Comparison of ENCODE assay signal across 8 mouse cellular contexts in the genomic region with DNA sequence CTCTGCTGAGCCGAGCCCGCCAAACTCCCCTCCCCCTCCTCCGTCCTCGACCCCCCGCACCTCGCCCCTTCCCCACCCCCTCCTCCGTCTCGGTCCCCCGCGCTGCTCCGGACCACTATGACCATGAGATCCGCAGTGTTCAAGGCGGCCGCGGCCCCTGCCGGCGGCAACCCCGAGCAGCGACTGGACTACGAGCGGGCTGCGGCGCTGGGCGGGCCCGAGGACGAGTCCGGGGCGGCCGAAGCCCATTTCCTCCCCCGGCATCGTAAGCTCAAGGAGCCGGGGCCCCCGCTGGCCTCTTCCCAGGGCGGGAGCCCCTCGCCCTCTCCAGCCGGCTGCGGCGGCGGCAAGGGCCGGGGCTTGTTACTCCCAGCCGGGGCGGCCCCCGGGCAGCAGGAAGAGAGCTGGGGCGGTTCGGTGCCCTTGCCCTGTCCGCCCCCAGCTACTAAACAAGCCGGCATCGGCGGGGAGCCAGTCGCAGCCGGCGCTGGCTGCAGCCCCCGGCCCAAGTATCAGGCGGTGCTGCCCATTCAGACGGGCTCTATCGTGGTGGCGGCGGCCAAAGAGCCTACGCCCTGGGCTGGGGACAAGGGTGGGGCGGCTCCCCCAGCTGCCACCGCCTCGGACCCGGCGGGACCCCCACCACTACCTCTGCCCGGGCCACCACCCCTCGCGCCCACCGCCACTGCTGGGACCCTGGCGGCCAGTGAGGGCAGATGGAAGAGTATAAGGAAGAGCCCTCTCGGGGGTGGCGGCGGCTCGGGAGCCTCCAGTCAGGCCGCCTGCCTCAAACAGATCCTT. TPM values are rescaled to one million over a fixed set of nuclear protein-coding genes. Genes with fewer than 3 reads are reported as not detected.
DNase-seq lines count a peak whose midpoint lies in the region; ATAC-seq and TF ChIP-seq lines count a peak whose summit lies in the region.

No protein-coding gene starts in this region.

- under 1% methylated on average over 67 of the region's 74 CpGs for WGBS in spleen, adult 2 months

- peaks cover 45% of the 10 kb centered on the region for H3K79me2 ChIP-seq in MEL (ENCODE audit: control insufficient read depth, insufficient read depth, low read length, poor library complexity)

- no peak for TF ChIP-seq CTCF in MEL (IDR thresholded peaks at IDR 0.05 in 2 of 3, conservative IDR thresholded peaks at IDR 0.05 in 1 of 3; ENCODE audit: control insufficient read depth in 1 of 3, insufficient read depth in 1 of 3, low read depth in 2 of 3, low read length in 3 of 3, poor library complexity in 1 of 3, severe bottlenecking in 1 of 3)
- TF ChIP-seq CTCF in spleen, adult 2 months (IDR thresholded peaks at IDR 0.05; ENCODE audit: extremely low read depth, insufficient read depth, insufficient read length, insufficient replicate concordance): no peak

- peaks cover 12 to 33% of the 10 kb centered on the region in 2 experiments for H3K4me1 ChIP-seq in MEL (ENCODE audit: control insufficient read depth in 1 of 2, insufficient read depth in 2 of 2, low read length in 2 of 2)
- peaks cover 8% of the 10 kb centered on the region for H3K4me1 ChIP-seq in spleen, adult 2 months (ENCODE audit: control insufficient read depth, insufficient read depth, insufficient read length)

- DNase-seq in A20 (ENCODE audit: low read depth, low spot score): peak; percentile 68
- peak; percentile 66 for DNase-seq in MEL (ENCODE audit: low read depth, low spot score)
- peak; percentile 54 to 65 for DNase-seq in heart, adult 9 months (ENCODE audit: low spot score in 2 of 2)
- peak; percentile 50 for DNase-seq in kidney, adult 9 months
- peak; percentile 50 for DNase-seq in lung, postnatal 36 days
- DNase-seq in spleen, adult 2 months (ENCODE audit: low read depth in 1 of 2, low spot score in 2 of 2): peak in 1 of 2 experiments; percentile 53
- no peak for DNase-seq in right cerebral cortex, postnatal 10 days (ENCODE audit: low spot score in 2 of 2)

- TF ChIP-seq EP300 in MEL (IDR thresholded peaks at IDR 0.05; ENCODE audit: low read depth in 1 of 2, low read length in 2 of 2): no peak

- no peaks in the 10 kb centered on the region for H3K27me3 ChIP-seq in MEL (ENCODE audit: control insufficient read depth in 1 of 2, insufficient read depth in 2 of 2, low read length in 2 of 2)
- H3K27me3 ChIP-seq in spleen, adult 2 months (ENCODE audit: control insufficient read depth, insufficient read depth, low read length): no peaks in the 10 kb centered on the region

- peak in 1 of 2 experiments; percentile 39; a peak in 2 of 4 replicates for TF ChIP-seq POLR2A in MEL (IDR thresholded peaks at IDR 0.05; ENCODE audit: control insufficient read depth in 1 of 2, insufficient read depth in 1 of 2, low read depth in 1 of 2, low read length in 2 of 2, poor library complexity in 1 of 2)
- no peak; the same call in 1 of the 2 replicates for TF ChIP-seq POLR2A in spleen, adult 2 months (IDR thresholded peaks at IDR 0.05; ENCODE audit: low read depth, low read length)

- H3K9me3 ChIP-seq in MEL (replicated peaks; ENCODE audit: insufficient read depth, low read length): no peaks in the 10 kb centered on the region

- H3K36me3 ChIP-seq in MEL (ENCODE audit: control insufficient read depth in 1 of 2, insufficient read depth in 2 of 2, low read length in 2 of 2): peaks cover 14 to 32% of the 10 kb centered on the region in 2 experiments
- H3K36me3 ChIP-seq in spleen, adult 2 months (ENCODE audit: control insufficient read depth, insufficient read depth, low read length): peaks cover 13% of the 10 kb centered on the region

- peak overlapping the region; percentile 65 to 90 for H3K4me3 ChIP-seq in MEL (ENCODE audit: control insufficient read depth in 1 of 2, insufficient read depth in 1 of 2, low read depth in 2 of 2, low read length in 2 of 2)
- peak overlapping the region; percentile 95 for H3K4me3 ChIP-seq in spleen, adult 2 months (ENCODE audit: extremely low read depth, insufficient read depth, insufficient read length)

- H3K27ac ChIP-seq in MEL (ENCODE audit: control insufficient read depth, low read depth, low read length): peak overlapping the region; percentile 70
- H3K27ac ChIP-seq in spleen, adult 2 months (ENCODE audit: insufficient read depth, low read length): peak overlapping the region; percentile 96

- no peak for TF ChIP-seq RAD21 in MEL (IDR thresholded peaks at IDR 0.05; ENCODE audit: low read depth, low read length)

- peak; percentile 7; the same call in 1 of the 2 replicates for ATAC-seq in common myeloid progenitor, adult 5-6 weeks (replicated peaks; ENCODE audit: low read depth, poor library complexity, severe bottlenecking)

- peak overlapping the region; percentile 84 for H3K9ac ChIP-seq in MEL (ENCODE audit: control insufficient read depth, low read depth, low read length, poor library complexity, severe bottlenecking)

TF ChIP-seq in MEL, 35 proteins besides CTCF, POLR2A, EP300 and RAD21:
- TF ChIP-seq CHD1 (IDR thresholded peaks at IDR 0.05; ENCODE audit: low read depth, low read length): 0 out of 2 replicates have a peak, but pooled peaks have one; percentile 29
- TF ChIP-seq ELF1 (IDR thresholded peaks at IDR 0.05; ENCODE audit: low read depth, low read length): no peak
- TF ChIP-seq ZC3H11A (IDR thresholded peaks at IDR 0.05; ENCODE audit: low read depth, low read length): no peak
- TF ChIP-seq UBTF (IDR thresholded peaks at IDR 0.05; ENCODE audit: borderline replicate concordance, insufficient read depth, low read depth, low read length): peak; percentile 92; the same call in 1 of the 2 replicates
- no peak for TF ChIP-seq BHLHE40 (IDR thresholded peaks at IDR 0.05; ENCODE audit: borderline replicate concordance, low read depth, low read length)
- TF ChIP-seq HCFC1 (IDR thresholded peaks at IDR 0.05; ENCODE audit: low read depth, low read length): no peak
- TF ChIP-seq JUND (IDR thresholded peaks at IDR 0.05; ENCODE audit: low read depth, low read length): no peak
- no peak for TF ChIP-seq MEF2A (IDR thresholded peaks at IDR 0.05; ENCODE audit: extremely low read depth, insufficient replicate concordance, low read depth, low read length, poor library complexity, severe bottlenecking)
- TF ChIP-seq KAT2A (conservative IDR thresholded peaks at IDR 0.05; ENCODE audit: low read depth, low read length): no peak
- no peak for TF ChIP-seq SMC3 (IDR thresholded peaks at IDR 0.05; ENCODE audit: low read depth, low read length)
- no peak for TF ChIP-seq MAZ (IDR thresholded peaks at IDR 0.05; ENCODE audit: low read depth, low read length)
- TF ChIP-seq ZMIZ1 (IDR thresholded peaks at IDR 0.05; ENCODE audit: low read depth, low read length): 0 out of 2 replicates have a peak, but pooled peaks have one; percentile 21
- TF ChIP-seq RCOR1 (IDR thresholded peaks at IDR 0.05; ENCODE audit: low read depth, low read length): no peak
- no peak for TF ChIP-seq USF1 (IDR thresholded peaks at IDR 0.05; ENCODE audit: low read depth, low read length)
- no peak for TF ChIP-seq CHD2 (IDR thresholded peaks at IDR 0.05; ENCODE audit: low read length)
- peak; percentile 1; the same call in 1 of the 2 replicates for TF ChIP-seq NELFE (IDR thresholded peaks at IDR 0.05; ENCODE audit: low read depth, low read length)
- TF ChIP-seq MAFK (IDR thresholded peaks at IDR 0.05; ENCODE audit: borderline replicate concordance, low read depth, low read length): no peak
- no peak for TF ChIP-seq POLR2AphosphoS2 (IDR thresholded peaks at IDR 0.05; ENCODE audit: low read length)
- no peak for TF ChIP-seq ETS1 (IDR thresholded peaks at IDR 0.05; ENCODE audit: low read depth, low read length)
TF ChIP-seq in MEL: peak in this region for 4.

RNA-seq across cellular contexts. Expression of a gene that starts 0.6 kb away (rescaled TPM):
- total RNA-seq in MEL (2012; rRNA removed): 35.0 and 37.1 TPM in 2 replicates
- 10 to 100 TPM in 1 of 2 experiments, not detected in 1; 49.4 TPM for polyA plus RNA-seq in MEL (2012; ENCODE audit: insufficient read depth in 1 of 2, insufficient read length in 2 of 2, low read depth in 1 of 2, low replicate concordance in 2 of 2, missing spikeins in 1 of 2)
- 72.8 and 88.2 TPM in 2 replicates for total RNA-seq in common myeloid progenitor, adult 5-6 weeks (2017)
- 23.3 and 41.2 TPM in 2 replicates for polyA plus RNA-seq in spleen, adult 2 months (2012; rRNA removed)

RNA-seq across cellular contexts. Expression of a gene that starts 8.8 kb away (rescaled TPM):
- 18.2 and 20.9 TPM in 2 replicates for total RNA-seq in MEL (2012; rRNA removed)
- polyA plus RNA-seq in MEL (2012; ENCODE audit: insufficient read depth in 1 of 2, insufficient read length in 2 of 2, low read depth in 1 of 2, low replicate concordance in 2 of 2, missing spikeins in 1 of 2): 10 to 100 TPM; 58.6 to 61.0 TPM
- 39.5 and 46.5 TPM in 2 replicates for total RNA-seq in common myeloid progenitor, adult 5-6 weeks (2017)
- 30.2 and 32.6 TPM in 2 replicates for polyA plus RNA-seq in spleen, adult 2 months (2012; rRNA removed)

RNA-seq across cellular contexts. Expression of a gene that starts 20.8 kb away (rescaled TPM):
- total RNA-seq in MEL (2012; rRNA removed): 1.9 and 2.0 TPM in 2 replicates
- 1 to 10 TPM in 1 of 2 experiments, not detected in 1; 5.6 TPM for polyA plus RNA-seq in MEL (2012; ENCODE audit: insufficient read depth in 1 of 2, insufficient read length in 2 of 2, low read depth in 1 of 2, low replicate concordance in 2 of 2, missing spikeins in 1 of 2)
- total RNA-seq in common myeloid progenitor, adult 5-6 weeks (2017): 0.58 and 1.6 TPM in 2 replicates
- polyA plus RNA-seq in spleen, adult 2 months (2012; rRNA removed): 27.7 and 29.0 TPM in 2 replicates

RNA-seq across cellular contexts. Expression of a gene that starts 40.7 kb away (rescaled TPM):
- total RNA-seq in MEL (2012; rRNA removed): 0.46 and 0.58 TPM in 2 replicates
- polyA plus RNA-seq in MEL (2012; ENCODE audit: insufficient read depth in 1 of 2, insufficient read length in 2 of 2, low read depth in 1 of 2, low replicate concordance in 2 of 2, missing spikeins in 1 of 2): 1 to 10 TPM in 1 of 2 experiments, not detected in 1; 1.4 TPM
- 0.53 and 0.64 TPM in 2 replicates for total RNA-seq in common myeloid progenitor, adult 5-6 weeks (2017)
- polyA plus RNA-seq in spleen, adult 2 months (2012; rRNA removed): 1.9 and 3.3 TPM in 2 replicates

RNA-seq across cellular contexts. Expression of a gene that starts 55.5 kb away (rescaled TPM):
- total RNA-seq in MEL (2012; rRNA removed): 22.0 and 29.6 TPM in 2 replicates
- polyA plus RNA-seq in MEL (2012; ENCODE audit: insufficient read depth in 1 of 2, insufficient read length in 2 of 2, low read depth in 1 of 2, low replicate concordance in 2 of 2, missing spikeins in 1 of 2): 10 to 100 TPM in 1 of 2 experiments, not detected in 1; 50.9 TPM
- 23.6 and 33.2 TPM in 2 replicates for total RNA-seq in common myeloid progenitor, adult 5-6 weeks (2017)
- polyA plus RNA-seq in spleen, adult 2 months (2012; rRNA removed): 19.8 and 20.7 TPM in 2 replicates

Comparison
In these comparisons a context has a peak if more than half of its experiments do, and no peak if none do; other contexts are left out.
1. DNase-seq: peak in A20 (single experiment), MEL (single experiment), heart, adult 9 months (2 of 2), kidney, adult 9 months (single experiment) and lung, postnatal 36 days (single experiment); none in right cerebral cortex, postnatal 10 days (0 of 2).